Mouse (Mus musculus) spleen, postnatal 10 days (tissue): ENCODE data around the gene 1700016K19Rik.

ENCODE experiments used
- DNase-seq, 2 experiments: peaks; one replicate each; pipeline ENCODE4 v3.0.0; 2021 to 2022; ENCODE audit warnings: low spot score in 2 of 2

Gene 1700016K19Rik

DNA sequence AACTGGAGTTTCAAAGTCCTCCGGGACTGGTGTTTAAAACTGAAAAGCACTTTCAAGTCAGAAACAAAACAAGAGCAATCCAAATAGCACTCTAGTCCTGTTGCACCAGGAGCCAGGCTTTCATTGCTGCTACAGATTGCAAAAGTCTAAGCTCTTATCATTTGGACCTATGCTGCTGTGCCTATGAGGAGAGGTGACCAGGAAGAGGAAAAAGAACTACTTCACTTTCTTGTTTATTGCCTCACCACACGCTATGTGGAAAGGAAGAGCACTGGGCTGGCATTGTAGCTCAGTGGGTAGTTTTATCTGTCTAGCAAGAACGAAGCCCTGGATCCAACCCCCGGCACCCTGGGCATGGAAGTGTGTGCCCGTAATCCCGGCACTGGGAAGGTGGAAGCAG, 33.6 kb downstream of the 1700016K19Rik start:
- no peak for DNase-seq

- DNase-seq: no peak
Observed at GRCm38 (mm10) chr11:76033836-76034235, 34.1 kb downstream of the 1700016K19Rik start.

DNA sequence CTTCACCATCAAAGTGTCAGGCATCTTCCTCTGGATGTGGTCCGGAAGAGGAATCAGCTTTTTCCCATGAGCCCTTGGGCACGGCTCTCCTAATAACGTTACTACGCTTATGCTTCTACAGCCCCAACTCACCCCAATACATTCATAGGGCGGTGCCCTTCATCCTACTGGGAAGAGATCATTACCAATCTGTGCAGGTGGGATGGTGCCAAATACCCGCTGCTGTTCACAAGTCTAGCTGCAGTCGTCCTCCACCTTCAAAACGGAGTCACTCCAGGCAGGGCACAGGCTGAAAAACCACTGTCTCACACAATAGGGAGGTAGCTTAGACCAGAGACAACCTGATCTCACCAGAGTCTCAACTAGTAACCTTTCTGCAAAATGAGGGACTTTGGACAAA, 35.5 kb downstream of the 1700016K19Rik start:
- DNase-seq: no peak

DNA sequence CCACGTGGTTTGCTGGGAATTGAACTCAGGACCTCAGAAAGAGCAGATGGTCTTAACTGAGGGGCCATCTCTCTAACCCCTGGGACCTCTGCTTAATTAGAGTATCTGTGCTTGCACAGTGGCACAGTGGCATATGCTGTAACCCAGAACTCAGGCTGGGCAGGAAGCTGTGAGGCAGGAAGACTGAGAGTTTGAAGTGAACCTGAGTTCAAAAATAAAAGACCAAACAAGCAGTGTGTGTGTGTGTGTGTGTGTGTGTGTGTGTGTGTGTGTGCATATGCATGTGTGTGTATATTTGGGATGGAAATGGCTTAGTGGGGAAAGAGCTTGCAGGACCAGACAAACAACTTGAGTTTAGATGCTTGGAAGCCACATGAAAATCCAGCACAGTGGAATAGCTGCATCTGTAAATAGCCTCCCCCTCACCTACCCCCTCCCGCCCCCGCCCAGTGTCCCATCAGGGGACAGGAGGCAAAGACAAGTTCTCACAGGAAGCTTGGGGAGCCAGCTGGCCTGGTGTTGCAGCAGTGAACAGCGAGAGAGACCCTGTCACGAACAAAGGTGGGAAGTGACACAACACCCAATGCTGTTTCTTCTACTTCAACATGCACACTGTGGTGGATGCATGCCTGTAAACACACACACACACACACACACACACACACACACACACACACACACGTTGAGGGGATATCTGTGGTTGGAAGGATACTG, 38.0 kb downstream of the 1700016K19Rik start:
- no peak for DNase-seq

DNA sequence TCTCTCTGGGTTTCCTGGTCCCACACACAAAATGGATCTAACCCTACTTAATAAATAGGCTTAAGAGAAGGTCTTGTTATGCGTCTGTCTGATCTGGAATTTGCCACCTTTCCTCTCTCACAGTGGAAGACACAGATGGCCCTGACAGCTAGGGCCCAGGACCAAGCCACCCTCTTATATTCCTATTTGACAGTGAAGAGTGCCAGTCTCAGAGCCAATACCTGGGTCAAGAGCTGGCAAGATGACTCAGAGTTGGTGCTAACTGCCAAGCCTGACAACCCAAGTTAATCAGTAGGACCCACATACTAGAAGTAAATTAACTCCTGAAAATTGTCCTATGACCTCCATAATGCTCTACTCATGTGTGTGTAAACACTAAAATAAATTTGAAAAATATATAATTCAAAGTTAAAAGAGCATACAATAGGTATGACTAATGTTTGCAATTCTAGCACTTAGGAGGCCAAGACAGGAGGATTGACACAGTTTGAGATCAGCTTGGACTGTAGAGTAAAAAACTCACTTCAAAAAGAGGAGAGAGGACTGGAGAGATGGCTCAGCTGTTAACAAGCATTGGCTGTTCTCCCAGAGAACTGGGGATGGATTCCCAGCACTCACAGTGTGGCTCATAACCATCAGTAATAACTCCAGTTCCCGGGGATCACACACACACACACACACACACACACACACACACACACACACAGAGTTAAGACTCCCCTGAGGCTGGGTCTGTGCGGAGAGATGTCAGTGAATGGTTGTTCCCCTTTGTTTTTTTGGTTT, 39.8 kb downstream of the 1700016K19Rik start:
- DNase-seq: no peak

GRCm38 (mm10) chr11:76040106-76040505, 40.4 kb downstream of the 1700016K19Rik start:
- DNase-seq: no peak

GRCm38 (mm10) chr11:76040761-76041376, 41.2 kb downstream of the 1700016K19Rik start:
- DNase-seq: no peak

DNA sequence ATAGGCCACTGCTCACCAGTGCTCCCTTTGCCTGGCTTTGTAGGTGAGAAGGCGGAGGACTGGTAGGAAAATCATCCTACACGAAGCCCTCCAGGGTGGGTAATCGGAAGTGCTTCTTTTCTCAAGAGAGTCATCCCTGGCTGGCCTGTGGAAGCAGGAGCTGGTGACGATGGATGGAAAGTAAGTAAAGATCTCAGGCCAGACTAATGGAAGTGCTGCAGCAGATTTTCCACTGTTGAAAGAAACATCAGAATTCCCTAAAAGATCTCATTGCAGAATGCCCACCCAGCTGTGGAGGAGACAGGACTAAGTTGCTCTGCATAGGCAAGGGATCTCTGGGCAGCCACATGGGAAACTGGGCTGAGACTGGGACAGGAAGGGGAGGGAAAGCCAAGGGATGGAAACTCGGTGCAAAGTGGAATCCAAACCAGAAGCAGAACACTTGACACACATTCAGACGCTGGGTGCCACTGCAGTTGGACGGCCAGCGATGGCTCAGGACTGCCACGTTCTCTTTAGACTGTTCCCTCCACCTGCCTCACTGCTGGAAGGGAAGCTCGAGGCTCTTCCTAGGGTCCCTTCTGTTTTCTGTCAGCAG, 42.4 kb downstream of the 1700016K19Rik start:
- no peak for DNase-seq

DNA sequence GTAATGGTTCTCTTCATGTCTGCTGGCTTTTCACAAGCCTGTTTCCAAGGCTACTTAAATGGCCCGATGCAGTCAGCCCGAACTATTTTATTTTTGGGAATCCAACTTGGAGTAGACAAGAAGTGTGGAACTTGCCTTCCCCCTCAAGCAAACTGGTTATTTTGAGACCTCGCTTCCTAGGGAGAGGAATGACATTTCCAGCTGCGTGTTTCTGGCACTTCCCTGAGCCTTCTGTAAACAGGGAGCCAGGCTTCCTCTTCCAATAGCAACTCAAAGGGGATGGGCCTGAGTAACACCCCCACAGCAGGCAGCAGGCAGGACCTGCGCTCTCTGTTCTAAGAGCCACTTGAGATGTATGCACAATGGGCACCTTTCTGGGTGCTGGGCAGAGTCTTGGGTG, 43.2 kb downstream of the 1700016K19Rik start:
- no peak for DNase-seq

- DNase-seq: no peak
Observed at GRCm38 (mm10) chr11:76044468-76044867, 44.8 kb downstream of the 1700016K19Rik start.

DNA sequence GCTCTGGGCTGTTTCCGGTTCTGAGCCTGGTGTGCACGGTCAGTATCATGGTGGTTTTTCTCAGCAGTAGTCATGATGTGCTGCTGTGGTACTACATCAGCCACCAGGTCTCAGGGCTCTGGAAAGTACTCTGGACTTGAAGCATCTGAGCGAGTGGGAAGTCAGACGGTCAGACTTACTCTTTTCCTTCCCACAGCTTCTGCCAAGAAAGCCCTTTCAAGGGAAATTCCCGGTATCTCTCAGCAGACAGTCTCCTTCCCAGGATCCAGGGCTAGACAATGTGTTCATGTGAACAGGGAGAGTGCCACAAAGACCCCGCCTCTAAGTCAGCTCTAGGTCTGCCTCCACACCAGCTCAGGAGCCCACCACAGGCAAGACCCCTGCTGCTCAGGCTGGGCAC, 45.7 kb downstream of the 1700016K19Rik start:
- no peak for DNase-seq

- no peak for DNase-seq
Observed at GRCm38 (mm10) chr11:76050509-76050908, 50.8 kb downstream of the 1700016K19Rik start.

DNA sequence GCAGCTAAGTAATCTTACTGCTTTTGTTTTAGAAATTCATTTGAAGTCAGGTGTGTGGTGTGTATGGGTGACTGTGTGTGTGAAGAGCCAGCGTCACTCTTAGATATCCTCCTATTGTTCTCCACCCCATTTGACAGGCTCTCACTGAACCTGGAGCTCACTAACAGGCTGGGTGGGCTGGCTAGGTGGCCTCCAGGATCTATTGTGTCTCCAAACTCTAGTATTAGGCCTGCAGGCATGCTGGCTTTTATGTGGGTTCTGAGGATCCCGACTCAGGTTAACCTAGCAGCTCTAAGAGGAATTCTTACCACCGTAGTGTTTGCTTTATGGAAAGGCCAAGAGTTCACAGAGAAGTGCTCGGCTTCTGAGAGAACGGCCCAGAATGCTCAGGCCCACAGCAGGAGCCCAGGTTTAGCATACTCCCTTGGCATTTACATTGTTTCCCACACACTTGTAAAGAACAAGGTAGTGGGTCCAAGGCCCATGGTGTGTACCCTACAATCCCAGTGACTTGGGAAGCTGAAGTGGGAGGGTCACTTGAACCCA, 51.3 kb downstream of the 1700016K19Rik start:
- no peak for DNase-seq

DNA sequence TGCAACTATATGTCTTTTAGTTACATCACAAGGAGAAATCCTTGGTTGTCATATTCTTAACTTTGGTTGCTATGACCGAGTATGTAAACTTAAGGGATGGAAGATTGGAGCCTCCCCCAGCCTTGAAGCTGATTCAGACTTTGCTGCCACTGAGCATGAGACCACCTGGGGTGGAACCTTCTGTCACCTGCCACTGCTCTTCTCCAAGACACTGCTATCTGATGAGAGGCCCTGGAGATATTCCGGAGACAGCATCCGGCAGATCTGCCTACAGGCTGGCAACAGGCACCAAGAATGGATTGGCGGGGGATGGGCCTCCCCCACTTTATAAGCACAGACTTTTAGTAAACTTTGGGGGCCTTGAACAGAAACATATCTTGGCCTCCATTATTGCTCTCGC, 52.8 kb downstream of the 1700016K19Rik start:
- no peak for DNase-seq
